Mouse (Mus musculus) kidney, embryonic 14.5 days (tissue): ENCODE data around the gene Epha3. TPM values are rescaled to one million over a fixed set of nuclear protein-coding genes. Genes with fewer than 3 reads are reported as not detected.
A peak's percentile ranks its signal among the peaks of the same experiment; 100 is the strongest.

Experiments
- ATAC-seq: fragments of 200-750 bp; cut with Nextera tagmentation; 2 replicates; pipeline ENCODE4 v1.8.0; 2017; ENCODE audit warnings: moderate number of reproducible peaks, mild to moderate bottlenecking, moderate TSS enrichment, moderate library complexity; ENCODE audit not compliant: low FRiP score, low TSS enrichment
- H3K27ac ChIP-seq: fragments of 300-500 bp; sonication (generic); 2 replicates; pipeline ENCODE4 v1.5.1; 2014; ENCODE audit warnings: low read depth, mild to moderate bottlenecking, low read length, moderate library complexity, mixed read lengths
- H3K27me3 ChIP-seq: fragments of 300-500 bp; sonication (generic); 2 replicates; pipeline ENCODE4 v1.6.1; 2014; ENCODE audit warnings: mild to moderate bottlenecking, low read length; ENCODE audit not compliant: control insufficient read depth, insufficient read depth
- H3K36me3 ChIP-seq: fragments of 300-500 bp; sonication (generic); 2 replicates; pipeline ENCODE4 v1.6.1; 2014; ENCODE audit warnings: low read length, mixed read lengths; ENCODE audit not compliant: control insufficient read depth, insufficient read depth
- H3K4me1 ChIP-seq: fragments of 300-500 bp; sonication (generic); 2 replicates; pipeline ENCODE4 v1.6.1; 2014; ENCODE audit warnings: low read length, mixed read lengths; ENCODE audit not compliant: control insufficient read depth, insufficient read depth
- H3K4me2 ChIP-seq: fragments of 300-500 bp; sonication (generic); replicated peaks from 2 replicates; pipeline ENCODE4 v1.6.1; 2014; ENCODE audit warnings: low read depth, mild to moderate bottlenecking, low read length
- H3K4me3 ChIP-seq: fragments of 300-500 bp; sonication (generic); 2 replicates; pipeline ENCODE4 v1.5.1; 2014; ENCODE audit warnings: mild to moderate bottlenecking, low read length
- H3K9ac ChIP-seq: fragments of 300-500 bp; sonication (generic); 2 replicates; pipeline ENCODE4 v1.6.1; 2014; ENCODE audit warnings: low read depth, mild to moderate bottlenecking, low read length, moderate library complexity
- H3K9me3 ChIP-seq: fragments of 300-500 bp; sonication (generic); 2 replicates; pipeline ENCODE4 v1.6.1; 2016; ENCODE audit warnings: low read length; ENCODE audit not compliant: control insufficient read depth
- WGBS: fragments of 180-500 bp; shearing (Covaris S2); extraction: QIAGEN DNeasy Blood & Tissue Kit; methylation state at CpG from one replicate; pipeline ENCODE4 v1.1.7; 2014; 5-methylcytosine and 5-hydroxymethylcytosine counted together
- polyA plus RNA-seq: library from polyadenylated mRNA; unstranded; fragments of >200 nt; fragmentation: Nextera tagmentation; extraction: Ambion mirVana; gene quantifications from 2 replicates; pipeline ENCODE4 v1.2.1, GENCODE M21; 2014

Epha3 gene
- polyA plus RNA-seq, 1 experiment from 2014 or later: 11.7 TPM

- no peak overlapping the region for H3K27ac ChIP-seq
- no peak for ATAC-seq
- no peak overlapping the region for H3K9ac ChIP-seq
- H3K9me3 ChIP-seq: no peaks in the 10 kb centered on the region
- H3K27me3 ChIP-seq: no peaks in the 10 kb centered on the region
- H3K4me1 ChIP-seq: no peaks in the 10 kb centered on the region
- no peak overlapping the region for H3K4me2 ChIP-seq
- 89% methylated on average over 2 of the region's 2 CpGs for WGBS
- H3K36me3 ChIP-seq: no peaks in the 10 kb centered on the region
- H3K4me3 ChIP-seq: no peak overlapping the region
Measured at GRCm38 (mm10) chr16:63842911-63843310, 21.1 kb downstream of the Epha3 start.

GRCm38 (mm10) chr16:63837466-63837865 lies 26.5 kb downstream of the Epha3 start:
- Histone ChIP-seq H3K9ac (no peak overlapping the region), H3K27me3 (no peaks in the 10 kb centered on the region), H3K4me2 (no peak overlapping the region), H3K36me3 (no peaks in the 10 kb centered on the region), H3K4me1 (no peaks in the 10 kb centered on the region), H3K9me3 (no peaks in the 10 kb centered on the region), H3K4me3 (no peak overlapping the region), H3K27ac (no peak overlapping the region)
- no peak for ATAC-seq

DNA sequence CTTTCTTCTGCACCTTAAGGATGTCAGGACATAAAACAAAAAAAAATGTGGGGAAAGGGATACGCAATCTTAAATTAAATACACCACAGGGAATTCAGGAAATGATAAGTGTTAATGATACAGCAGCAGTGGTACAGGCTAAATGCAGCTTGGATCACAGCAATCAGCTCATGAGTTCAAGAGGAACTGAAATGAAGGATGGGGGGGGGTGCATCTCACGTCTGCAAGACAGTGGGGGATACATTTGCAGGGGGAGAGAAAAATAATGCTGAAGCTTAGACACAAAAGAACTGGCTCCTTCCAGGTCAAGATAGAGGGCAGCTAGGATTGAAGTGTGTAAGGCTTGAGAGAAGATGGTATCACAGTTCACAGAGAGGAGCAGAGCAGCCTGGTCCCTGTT lies 42.8 kb downstream of the Epha3 start:
- ATAC-seq: no peak

GRCm38 (mm10) chr16:63817606-63818005 lies 46.4 kb downstream of the Epha3 start:
- no peak for ATAC-seq
- Histone ChIP-seq H3K27me3 (no peaks in the 10 kb centered on the region), H3K4me3 (no peak overlapping the region), H3K4me1 (no peaks in the 10 kb centered on the region), H3K4me2 (no peak overlapping the region), H3K27ac (peak overlapping the region; percentile 31; the same call in 1 of the 2 replicates), H3K36me3 (no peaks in the 10 kb centered on the region), H3K9ac (no peak overlapping the region), H3K9me3 (no peaks in the 10 kb centered on the region)
- WGBS: 49% methylated on average over 6 of the region's 6 CpGs

More for the DNA sequence above, 42.8 kb downstream of the Epha3 start:
- no peak overlapping the region for H3K4me3 ChIP-seq
- no peaks in the 10 kb centered on the region for H3K27me3 ChIP-seq
- H3K4me2 ChIP-seq: no peak overlapping the region
- H3K27ac ChIP-seq: no peak overlapping the region
- no peaks in the 10 kb centered on the region for H3K36me3 ChIP-seq
- H3K9ac ChIP-seq: no peak overlapping the region
- 65% methylated on average over 2 of the region's 2 CpGs for WGBS
- H3K4me1 ChIP-seq: no peaks in the 10 kb centered on the region
- no peaks in the 10 kb centered on the region for H3K9me3 ChIP-seq

- Histone ChIP-seq H3K4me2 (no peak overlapping the region), H3K36me3 (no peaks in the 10 kb centered on the region), H3K27me3 (no peaks in the 10 kb centered on the region), H3K4me3 (no peak overlapping the region), H3K9ac (no peak overlapping the region), H3K27ac (no peak overlapping the region), H3K9me3 (no peaks in the 10 kb centered on the region), H3K4me1 (no peaks in the 10 kb centered on the region)
- 61% methylated on average over 1 of the region's 1 CpGs for WGBS
- no peak for ATAC-seq
Measured at GRCm38 (mm10) chr16:63816672-63817071, 47.3 kb downstream of the Epha3 start.

DNA sequence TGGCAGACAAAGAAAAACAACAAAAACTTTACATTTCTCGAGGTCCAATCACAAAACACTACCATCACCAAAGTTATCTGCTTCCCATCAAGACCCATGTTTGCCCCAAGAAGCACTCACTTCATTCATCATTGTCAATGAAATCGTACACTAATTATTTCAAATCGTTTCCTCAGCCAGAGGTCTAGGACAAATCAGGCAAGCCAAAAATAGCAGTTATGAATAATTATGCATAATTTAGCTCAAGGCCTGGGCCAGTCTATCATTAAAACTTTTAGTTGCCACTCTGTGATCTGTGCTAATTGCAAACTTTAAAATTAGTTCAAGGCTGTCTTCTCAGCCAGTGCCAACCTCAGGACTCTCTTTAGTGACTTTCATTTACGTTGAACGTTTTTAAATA lies 54.1 kb downstream of the Epha3 start:
- no peak overlapping the region for H3K4me2 ChIP-seq

GRCm38 (mm10) chr16:63808991-63809390 lies 55.0 kb downstream of the Epha3 start:
- no peak for ATAC-seq
- H3K27ac ChIP-seq: no peak overlapping the region

More for the DNA sequence above, 54.1 kb downstream of the Epha3 start:
- H3K4me1 ChIP-seq: no peaks in the 10 kb centered on the region
- no peak for ATAC-seq
- H3K4me3 ChIP-seq: no peak overlapping the region
- no peaks in the 10 kb centered on the region for H3K36me3 ChIP-seq
- no peaks in the 10 kb centered on the region for H3K27me3 ChIP-seq
- no peak overlapping the region for H3K9ac ChIP-seq
- WGBS: 75% methylated on average over 5 of the region's 5 CpGs
- H3K9me3 ChIP-seq: no peaks in the 10 kb centered on the region
- H3K27ac ChIP-seq: no peak overlapping the region

GRCm38 (mm10) chr16:63806437-63807129 lies 57.4 kb downstream of the Epha3 start:
- H3K36me3 ChIP-seq: no peaks in the 10 kb centered on the region

More at GRCm38 (mm10) chr16:63808991-63809390, 55.0 kb downstream of the Epha3 start:
- Histone ChIP-seq H3K36me3 (no peaks in the 10 kb centered on the region), H3K4me2 (no peak overlapping the region), H3K27me3 (no peaks in the 10 kb centered on the region), H3K4me3 (no peak overlapping the region), H3K9me3 (no peaks in the 10 kb centered on the region), H3K4me1 (no peaks in the 10 kb centered on the region), H3K9ac (no peak overlapping the region)

GRCm38 (mm10) chr16:63806025-63806424 lies 58.0 kb downstream of the Epha3 start:
- H3K4me2 ChIP-seq: no peak overlapping the region
- H3K36me3 ChIP-seq: no peaks in the 10 kb centered on the region
- H3K4me1 ChIP-seq: no peaks in the 10 kb centered on the region
- H3K27ac ChIP-seq: no peak overlapping the region
- no peak overlapping the region for H3K4me3 ChIP-seq
- whole genome bisulfite sequencing: 94% methylated on average over 3 of the region's 3 CpGs
- no peak overlapping the region for H3K9ac ChIP-seq
- no peak for ATAC-seq
- no peaks in the 10 kb centered on the region for H3K9me3 ChIP-seq
- no peaks in the 10 kb centered on the region for H3K27me3 ChIP-seq

More at GRCm38 (mm10) chr16:63806437-63807129, 57.4 kb downstream of the Epha3 start:
- ATAC-seq: no peak
- Histone ChIP-seq H3K27me3 (no peaks in the 10 kb centered on the region), H3K9ac (no peak overlapping the region), H3K4me2 (no peak overlapping the region), H3K27ac (no peak overlapping the region), H3K4me3 (no peak overlapping the region), H3K9me3 (no peaks in the 10 kb centered on the region), H3K4me1 (no peaks in the 10 kb centered on the region)
- 55% methylated on average over 5 of the region's 5 CpGs for WGBS
